Mouse (Mus musculus): Measurements from ENCODE around the gene Siae.

DNA sequence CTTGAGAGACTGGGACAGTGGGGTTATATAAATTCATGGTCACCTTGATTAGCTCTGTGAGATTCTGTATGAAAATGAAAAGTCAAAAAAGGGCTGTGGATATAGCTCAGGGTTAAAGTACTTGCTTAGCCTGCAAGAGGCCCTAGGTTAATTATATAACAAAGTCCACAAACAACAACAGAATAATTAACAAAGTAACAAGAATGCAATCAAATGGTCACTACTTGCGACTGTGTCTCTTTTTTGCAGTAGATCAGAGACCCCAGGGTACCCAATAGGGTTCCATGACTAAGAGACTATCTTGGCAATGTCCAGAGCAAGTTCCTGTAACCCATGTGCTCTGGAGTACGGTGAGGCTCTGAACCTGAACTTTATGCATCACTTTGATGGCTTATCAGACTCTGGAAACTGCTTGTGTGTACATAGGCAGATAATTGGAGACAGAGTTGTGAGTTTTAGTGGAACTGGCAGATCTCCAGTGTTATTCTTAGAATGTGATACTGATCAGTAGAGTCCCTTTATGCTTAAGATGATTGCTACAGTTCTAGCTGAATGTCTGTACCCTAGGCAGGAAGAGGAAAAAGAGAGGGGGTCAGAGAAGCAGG is 13.8 kb downstream of the Siae start:
- TF ChIP-seq TAL1 (IDR thresholded peaks at IDR 0.05; ENCODE audit: low read length), result no peak
- no peak for TF ChIP-seq GATA1 (IDR thresholded peaks at IDR 0.05; ENCODE audit: low read length)

All from erythroblast, embryonic 14.5 days (primary cell).